Mouse (Mus musculus): Measurements from ENCODE around the gene Pax4.

DNA sequence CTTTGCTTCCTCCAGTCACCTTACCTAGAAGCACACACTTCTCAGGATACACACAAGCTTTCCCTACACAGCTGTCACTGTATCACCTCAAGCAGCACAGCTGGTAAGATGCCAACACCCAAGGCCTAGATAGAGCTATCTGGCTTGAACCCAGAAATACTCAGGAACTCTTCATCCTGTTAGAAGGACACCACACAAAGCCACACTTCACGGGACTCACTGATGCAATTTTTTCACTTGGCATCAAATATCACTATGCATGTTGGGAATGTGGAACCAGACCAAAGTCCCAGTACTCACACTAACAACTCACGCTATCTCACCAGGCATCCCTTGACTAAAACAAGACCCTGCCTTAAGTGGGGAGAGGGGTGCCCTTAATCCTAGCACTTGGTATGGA is 29.5 kb downstream of the Pax4 start:
- TF ChIP-seq TAL1 (IDR thresholded peaks at IDR 0.05; ENCODE audit: low read length) = no peak
- TF ChIP-seq GATA1 (IDR thresholded peaks at IDR 0.05; ENCODE audit: low read length) = no peak
